Mouse (Mus musculus) megakaryocyte, embryonic 14.5 days (primary cell): ENCODE data around the gene Irx3.

Source experiments
- FLI1 ChIP-seq: IDR thresholded peaks from 2 replicates; pipeline ENCODE4 v1.6.1; 2012; ENCODE audit warnings: low read length, inconsistent platforms, mixed read lengths
- GATA1 ChIP-seq: IDR thresholded peaks from 3 replicates; pipeline ENCODE4 v1.6.1; 2012; ENCODE audit warnings: mixed read lengths, low read length, inconsistent platforms, borderline replicate concordance

- no peak for TF ChIP-seq GATA1
- no peak for TF ChIP-seq FLI1
Observed at GRCm38 (mm10) chr8:91800523-91801240, 1.2 kb downstream of the Irx3 start.
